Mouse (Mus musculus): ENCODE data around the gene Aqp1. TPM values are rescaled to one million over a fixed set of nuclear protein-coding genes. Genes with fewer than 3 reads are reported as not detected.

The Aqp1 gene
- total RNA-seq (2017): 131 and 152 TPM in 2 replicates

DNA sequence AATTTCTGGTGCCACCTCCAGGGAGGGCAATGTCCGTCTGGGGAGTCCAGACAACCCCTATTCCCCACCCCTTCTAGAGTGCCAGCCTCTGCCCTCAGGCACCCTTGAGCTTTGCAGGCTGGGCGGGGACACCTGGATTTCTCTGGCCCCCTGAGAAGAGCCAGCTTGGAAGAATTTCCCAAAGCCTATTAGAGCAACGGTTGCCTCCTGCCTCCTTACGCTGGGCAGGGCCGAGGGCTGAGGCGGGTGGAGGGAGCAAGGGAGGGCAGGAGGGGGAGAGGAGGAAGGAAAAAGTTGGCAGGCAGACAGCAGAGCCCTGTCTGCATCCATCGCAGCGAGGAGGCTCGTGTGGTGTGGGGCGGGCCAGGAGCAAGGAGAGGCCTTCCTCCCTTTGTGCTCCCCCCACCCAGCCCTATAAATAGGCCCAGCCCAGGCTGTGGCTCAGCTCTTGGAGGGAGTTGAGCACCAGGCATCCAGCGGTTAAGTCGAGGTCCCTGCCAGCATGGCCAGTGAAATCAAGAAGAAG is at the start of gene Aqp1:
Gene Aqp1 (plus strand): TSS at position 444 of the 526 bp plus-strand sequence.
- peak; percentile 64 for ATAC-seq (replicated peaks; ENCODE audit: low read depth, poor library complexity, severe bottlenecking)

DNA sequence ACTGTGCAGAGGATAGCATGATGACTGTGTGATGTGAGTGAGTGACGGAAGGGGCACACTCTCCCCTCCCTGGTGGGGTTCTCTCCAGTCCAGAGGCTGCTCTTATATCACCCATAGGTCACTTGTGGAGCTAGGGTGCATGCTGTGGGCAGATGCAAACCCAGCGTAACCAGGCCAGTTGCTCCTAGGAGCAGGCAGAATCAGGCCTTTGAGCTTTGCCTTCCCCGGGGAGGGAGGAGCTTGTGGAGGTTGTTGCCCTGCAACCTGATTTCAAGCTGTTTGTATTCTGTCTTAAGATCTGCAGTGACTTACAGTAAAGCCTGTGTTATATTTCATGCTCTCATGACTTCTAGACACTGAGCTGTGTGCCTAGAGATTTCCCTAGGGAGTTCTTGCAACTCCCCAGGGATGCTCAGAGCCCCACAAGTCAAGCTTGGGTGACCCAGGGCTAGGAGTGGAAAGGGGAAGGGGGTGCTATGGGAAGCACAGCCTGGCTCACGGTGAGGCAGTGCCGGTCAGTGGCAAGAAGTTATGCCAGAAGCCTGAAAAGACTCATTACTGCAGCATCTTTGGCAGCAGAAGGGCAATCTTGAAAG is 48.1 kb upstream of the Aqp1 start:
- ATAC-seq (replicated peaks; ENCODE audit: low read depth, poor library complexity, severe bottlenecking): no peak

DNA sequence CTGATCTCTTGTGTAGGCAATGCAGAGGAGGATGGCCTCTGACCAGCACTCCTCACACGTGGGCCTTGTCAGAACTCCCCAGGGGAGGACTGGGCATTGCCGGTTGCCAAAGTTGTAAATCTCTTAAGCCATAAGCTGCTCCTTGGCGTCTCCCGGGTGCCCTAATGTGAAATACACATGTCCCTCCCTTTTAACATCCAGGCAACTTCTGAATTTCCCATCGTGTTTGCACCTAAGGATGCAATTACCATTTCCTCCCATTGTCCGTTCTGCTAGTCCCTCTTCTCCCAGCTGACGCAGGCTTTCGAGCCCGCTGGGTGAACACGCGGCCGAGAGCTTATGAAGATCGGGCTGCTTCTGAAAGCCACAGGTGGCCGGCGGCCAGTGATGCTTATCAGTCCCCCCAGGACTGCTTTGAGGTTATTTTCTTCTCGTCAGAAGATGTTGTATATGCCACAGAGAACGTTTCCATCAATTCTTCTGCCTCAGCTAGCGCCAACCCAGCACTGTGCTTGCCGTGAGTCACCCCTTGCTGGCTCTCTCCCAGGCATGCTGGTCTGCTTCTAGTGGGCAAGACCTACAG is 41.6 kb upstream of the Aqp1 start:
- ATAC-seq (replicated peaks; ENCODE audit: low read depth, poor library complexity, severe bottlenecking): peak; percentile 79

DNA sequence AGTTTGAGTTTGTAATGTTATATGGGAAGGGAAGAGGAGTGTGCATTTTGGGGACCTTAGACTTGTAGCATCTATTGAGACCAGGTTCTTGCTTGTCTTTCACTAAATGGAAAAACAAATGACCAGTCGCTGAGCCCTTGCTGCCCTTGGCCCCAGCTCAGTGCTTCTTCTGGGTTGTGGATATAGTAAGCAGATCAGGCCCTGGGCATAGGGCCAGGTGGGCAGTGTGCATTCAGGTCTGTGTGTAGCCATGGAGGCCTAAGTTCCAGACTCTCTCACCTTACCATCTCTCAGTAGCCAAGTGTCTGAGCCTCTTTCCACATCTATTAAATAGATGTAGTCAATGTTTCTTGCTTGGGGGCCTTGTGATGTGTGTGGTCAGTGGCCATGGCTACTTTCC is 40.9 kb upstream of the Aqp1 start:
- ATAC-seq (replicated peaks; ENCODE audit: low read depth, poor library complexity, severe bottlenecking): no peak

DNA sequence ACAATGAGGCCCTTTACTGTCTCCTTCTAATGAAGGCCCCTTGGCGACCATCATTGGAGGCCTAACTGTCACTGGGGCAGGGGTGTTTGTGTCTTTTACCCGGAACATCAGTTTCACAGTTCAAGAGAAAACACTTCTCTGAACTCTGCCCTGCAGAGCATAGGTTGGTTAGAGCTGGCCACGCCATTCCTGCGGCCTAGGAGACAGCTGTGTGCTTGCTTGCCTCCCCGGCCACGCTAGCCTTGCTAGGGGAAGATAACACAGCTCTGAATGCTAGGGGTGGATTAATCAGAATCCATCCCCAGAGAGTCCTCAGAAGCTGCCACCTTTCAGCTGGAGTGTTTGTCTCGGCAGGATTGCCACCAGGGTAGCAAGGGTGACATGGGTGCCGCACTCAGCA is 36.8 kb upstream of the Aqp1 start:
- no peak; the same call in 1 of the 2 replicates for ATAC-seq (replicated peaks; ENCODE audit: low read depth, poor library complexity, severe bottlenecking)

DNA sequence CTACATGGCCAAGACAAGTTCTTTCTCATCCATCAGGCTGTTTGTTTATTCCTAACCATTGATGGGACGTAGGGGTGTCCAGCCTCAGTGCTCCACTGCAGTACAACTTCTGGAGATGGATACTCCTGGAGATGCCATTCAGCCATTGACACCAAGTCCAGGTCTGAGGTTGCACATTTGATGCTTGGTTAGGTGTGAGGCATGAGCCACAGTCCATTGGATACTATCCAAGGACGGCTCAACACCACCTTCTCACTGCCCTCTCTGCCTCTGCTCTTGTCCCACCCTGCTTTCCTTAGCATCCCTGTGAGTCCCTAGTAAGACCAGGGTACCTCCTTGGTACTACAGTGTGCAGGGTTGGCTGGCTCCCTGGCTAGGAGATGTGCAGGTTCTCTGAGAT is 36.3 kb upstream of the Aqp1 start:
- no peak for ATAC-seq (replicated peaks; ENCODE audit: low read depth, poor library complexity, severe bottlenecking)

DNA sequence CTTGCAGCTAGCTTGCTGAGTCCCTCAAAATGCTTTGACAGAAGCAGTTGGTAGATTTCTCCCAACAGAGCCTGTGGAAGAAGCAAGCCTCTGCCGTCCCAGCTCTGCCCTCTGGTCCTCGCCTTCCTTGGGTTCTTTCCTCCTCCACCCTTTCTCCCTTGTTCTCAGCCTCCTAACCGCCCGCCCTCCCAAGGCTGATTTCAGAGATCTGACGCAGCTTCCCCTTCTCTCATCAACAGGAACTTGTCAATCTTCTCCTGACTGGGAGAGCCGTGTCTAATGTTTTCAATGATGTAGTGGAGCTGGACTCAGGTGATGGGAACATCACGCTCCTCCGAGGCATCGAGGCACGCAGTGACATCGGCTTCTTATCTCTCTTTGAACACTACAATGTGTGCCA is 35.5 kb upstream of the Aqp1 start:
- ATAC-seq (replicated peaks; ENCODE audit: low read depth, poor library complexity, severe bottlenecking): 0 out of 2 replicates have a peak, but pooled peaks have one; percentile 27

DNA sequence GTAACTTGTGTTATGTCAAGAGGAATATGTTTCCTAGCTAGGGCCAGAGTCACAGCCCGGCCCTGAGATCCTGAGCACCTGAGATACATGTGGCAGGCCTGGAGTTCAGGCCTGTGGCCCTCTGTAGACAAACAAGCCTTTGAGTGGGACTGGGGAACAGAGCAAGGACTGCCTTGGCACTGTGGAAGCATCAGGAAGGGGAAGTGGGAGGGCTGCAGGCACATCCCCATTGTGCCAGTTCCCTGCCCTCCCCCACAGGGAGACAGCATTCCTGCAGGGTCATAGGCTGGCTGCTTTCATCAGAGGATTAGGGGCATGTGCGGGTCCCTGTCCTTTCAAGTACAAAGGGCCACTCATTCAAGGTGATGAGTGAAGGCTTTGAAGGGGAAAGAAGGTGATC is 26.1 kb upstream of the Aqp1 start:
- ATAC-seq (replicated peaks; ENCODE audit: low read depth, poor library complexity, severe bottlenecking): no peak

DNA sequence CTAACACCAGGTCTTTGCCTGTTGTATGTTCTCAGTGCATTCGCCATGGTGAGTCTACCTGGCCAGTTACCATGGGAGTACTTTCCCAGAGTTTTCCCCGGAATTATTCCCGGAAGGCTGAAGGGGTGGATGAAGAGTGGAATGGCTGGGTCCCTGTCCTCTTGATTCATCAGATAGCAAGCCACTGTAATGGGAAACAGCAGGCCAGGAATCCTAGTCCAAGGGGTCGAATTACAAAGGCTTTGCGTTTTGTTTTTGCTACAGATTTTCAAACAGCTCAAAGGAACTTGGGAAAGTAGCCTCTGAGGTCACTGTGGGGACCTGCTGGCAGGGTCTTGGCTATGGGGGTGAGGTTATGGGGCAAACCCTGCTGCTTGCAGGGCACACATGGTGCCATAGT is 24.3 kb upstream of the Aqp1 start:
- ATAC-seq (replicated peaks; ENCODE audit: low read depth, poor library complexity, severe bottlenecking): no peak

DNA sequence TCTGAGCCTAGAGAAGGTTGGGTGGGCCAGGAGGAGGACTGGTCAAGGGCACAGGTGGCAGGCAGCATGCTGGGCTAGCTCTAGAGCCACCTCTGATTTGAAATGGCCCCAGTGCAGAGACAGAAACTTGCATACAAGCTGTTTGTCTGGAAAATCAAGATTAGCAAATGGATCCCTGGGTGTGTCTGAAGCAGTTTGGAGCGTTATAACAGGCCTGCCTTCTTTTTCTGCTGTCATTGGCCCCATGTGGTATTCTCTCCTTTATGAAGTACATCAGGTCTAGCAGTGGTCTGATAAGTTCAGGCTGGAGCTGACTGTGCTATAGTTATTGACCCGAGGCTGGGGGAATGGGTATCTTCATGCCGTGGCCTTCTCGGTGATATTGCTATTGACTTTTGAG is 22.3 kb upstream of the Aqp1 start:
- ATAC-seq (replicated peaks; ENCODE audit: low read depth, poor library complexity, severe bottlenecking): peak; percentile 45; the same call in 1 of the 2 replicates

DNA sequence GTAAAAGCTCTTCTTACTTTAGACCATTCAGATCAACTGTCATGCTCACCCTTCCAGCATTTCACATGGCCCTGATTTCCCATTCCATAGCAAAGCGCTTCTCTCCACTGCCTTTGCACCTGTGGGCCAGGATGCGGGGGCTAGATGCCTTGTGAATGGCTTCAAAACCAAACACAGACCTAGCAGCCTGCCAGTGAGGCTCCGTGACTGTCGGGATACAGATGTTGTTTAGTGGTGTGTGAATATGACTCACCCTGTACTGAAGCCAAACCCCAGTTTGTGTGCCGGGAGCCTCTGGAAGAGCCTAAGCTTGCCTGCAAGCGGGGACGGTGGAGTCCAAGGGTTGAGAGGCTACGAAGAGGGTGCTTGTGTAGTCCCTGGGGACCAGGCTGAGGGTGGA is 21.6 kb upstream of the Aqp1 start:
- ATAC-seq (replicated peaks; ENCODE audit: low read depth, poor library complexity, severe bottlenecking): no peak

DNA sequence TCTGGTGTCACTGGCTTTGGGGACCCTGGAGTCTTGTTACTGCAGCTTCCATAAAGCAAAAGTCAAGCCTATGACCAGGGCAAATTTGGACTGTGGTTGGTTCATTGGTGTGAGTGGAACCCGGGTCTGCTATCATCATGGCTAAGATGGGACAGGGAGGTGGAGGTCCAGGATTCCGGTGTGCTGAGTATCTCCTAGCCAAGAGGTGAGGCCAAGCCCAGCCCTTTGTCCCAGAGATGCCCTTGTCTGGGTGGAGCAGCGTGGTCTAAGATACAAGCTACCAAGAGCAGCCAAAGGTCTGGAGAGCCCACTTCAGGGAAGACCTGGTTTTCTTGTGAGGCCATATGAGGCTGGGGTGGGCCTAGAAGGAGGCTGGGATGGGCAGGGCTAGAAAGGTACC is 17.6 kb upstream of the Aqp1 start:
- ATAC-seq (replicated peaks; ENCODE audit: low read depth, poor library complexity, severe bottlenecking): no peak

DNA sequence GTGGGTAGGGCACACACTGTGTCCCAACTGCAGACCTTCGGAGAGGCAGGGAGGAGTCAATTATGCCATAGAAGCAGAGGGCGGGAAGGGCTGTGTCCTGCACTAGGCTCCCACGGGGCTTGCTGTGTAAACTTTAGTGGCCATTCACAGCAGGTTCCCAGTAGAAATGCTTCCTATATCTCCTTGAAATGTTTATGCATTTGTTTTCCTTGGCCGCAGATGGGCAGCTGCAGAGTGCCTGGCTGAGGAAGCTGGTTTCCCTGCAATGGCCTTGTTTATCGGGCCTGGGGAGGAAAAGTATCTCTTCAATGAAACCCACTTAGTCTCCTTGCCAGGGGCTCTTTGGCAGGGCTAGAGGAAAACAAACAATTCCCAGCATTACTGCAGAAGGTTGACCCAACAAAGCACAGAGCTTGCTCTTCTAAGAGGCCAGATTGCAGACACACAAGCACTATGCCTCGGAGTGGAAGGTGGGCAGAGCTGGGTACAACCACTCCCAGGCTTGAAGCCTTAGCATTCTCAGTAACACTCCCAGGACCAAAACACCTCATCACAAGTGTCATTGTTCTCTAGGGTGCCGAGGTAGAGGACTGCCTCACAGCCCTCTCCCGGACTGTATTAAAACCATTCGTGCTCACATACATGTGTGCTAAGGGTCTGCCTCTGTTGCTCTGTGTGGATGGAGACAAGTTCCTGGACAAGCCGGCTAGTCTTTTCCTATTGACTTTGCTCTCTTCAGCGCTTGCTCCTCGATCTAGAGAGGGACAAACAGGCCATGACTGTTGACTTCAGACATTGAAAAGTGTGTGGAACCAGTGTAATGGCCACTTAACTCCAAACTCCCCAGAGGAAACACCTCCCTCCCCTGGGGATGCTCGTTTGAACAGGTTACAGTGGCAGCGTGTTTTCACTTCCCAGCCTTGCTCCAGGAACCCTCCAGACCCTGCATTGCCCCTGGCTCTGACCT is 16.4 kb upstream of the Aqp1 start:
- ATAC-seq (replicated peaks; ENCODE audit: low read depth, poor library complexity, severe bottlenecking): no peak

DNA sequence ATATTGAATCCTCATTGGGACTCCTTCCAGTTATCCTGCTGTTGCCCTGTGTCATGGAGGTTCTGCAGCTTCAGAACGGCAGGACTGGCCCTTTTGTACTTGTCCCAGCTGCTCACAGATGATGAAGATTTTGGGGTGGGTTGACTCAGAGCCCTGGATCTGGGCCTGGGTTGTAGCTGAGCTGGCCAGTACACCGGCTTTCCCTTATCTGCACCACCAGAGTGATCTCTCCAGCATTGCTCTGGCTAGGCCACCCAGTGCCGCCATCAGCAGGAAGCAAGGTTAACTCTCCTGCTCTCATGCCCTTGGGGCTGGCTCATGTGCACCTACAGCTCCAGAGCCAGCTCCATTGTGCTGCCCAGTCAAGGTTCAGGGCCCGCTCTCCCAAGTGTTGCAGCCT is 15.3 kb upstream of the Aqp1 start:
- peak; percentile 30 for ATAC-seq (replicated peaks; ENCODE audit: low read depth, poor library complexity, severe bottlenecking)

DNA sequence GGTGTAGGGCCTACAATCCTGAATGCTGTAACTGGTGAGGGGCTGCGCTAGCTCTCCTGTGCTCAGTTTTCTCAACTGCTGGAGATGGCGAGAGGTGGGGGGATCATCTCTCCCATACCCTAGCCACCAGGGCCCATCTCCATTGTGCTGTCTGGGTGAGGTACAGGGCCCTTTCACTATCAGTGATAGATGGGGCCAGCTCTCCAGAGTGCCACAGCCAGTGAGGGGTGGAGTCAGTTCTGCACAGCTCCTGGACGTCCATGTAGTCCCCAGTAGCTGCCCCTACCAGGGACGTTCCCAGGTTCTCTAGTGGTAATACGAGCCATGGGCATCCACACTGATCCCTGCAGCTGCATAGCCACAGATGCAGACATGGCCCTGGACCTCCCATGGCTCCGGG is 14.7 kb upstream of the Aqp1 start:
- no peak for ATAC-seq (replicated peaks; ENCODE audit: low read depth, poor library complexity, severe bottlenecking)

DNA sequence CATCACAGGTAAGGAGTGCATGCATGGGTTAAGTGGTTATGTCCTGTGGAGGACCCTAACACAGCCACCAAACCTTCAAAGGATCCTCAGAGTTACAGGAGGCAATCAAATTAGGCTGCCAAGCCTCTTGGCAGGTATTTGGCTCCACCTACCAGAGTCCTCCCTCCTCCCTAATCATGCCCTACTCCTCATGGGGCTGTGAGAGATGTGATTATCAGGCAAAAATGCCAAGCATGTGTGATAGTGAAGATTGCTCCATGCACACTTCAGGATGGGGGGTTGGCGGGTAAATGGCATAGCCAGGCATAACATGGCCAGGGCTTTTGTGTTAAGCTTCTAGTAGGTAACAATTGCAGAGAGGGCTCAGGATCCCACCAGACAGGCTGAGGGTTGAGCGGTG is 13.3 kb upstream of the Aqp1 start:
- no peak for ATAC-seq (replicated peaks; ENCODE audit: low read depth, poor library complexity, severe bottlenecking)

DNA sequence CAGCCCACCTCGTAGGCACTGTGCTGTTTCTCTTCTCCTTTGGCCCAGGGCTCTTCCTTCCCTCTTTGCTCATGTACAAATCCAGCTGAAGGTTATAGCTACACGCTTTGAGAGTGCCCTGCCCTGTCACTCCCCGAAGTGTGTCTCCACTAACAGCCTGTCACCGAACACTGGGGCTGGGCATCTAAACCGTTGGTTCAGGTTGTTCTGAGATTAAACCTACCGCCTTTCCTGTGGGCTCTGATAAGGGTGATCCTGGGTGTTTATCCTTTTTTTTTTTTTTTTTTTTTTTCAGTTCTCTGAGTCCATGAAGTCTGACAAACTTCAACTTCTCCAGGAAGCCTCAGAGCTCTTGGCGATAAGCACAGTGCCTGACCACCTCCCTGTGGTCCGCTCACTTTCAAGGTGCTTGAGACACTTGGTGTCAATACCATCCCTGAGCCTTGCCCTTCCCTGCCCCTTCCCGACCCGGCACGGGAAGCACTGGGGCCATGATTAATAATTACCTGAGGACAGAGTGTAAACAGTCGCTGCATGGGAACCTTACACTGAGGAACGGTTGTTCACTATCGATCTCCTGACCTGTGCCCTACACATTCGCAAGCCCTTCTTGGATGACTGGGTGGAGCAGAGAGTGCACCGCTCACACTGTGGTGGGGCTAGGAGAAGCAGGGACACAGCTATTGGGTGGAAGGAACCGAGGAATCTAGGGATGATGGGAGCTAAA is 12.2 kb upstream of the Aqp1 start:
- peak; percentile 45 for ATAC-seq (replicated peaks; ENCODE audit: low read depth, poor library complexity, severe bottlenecking)

DNA sequence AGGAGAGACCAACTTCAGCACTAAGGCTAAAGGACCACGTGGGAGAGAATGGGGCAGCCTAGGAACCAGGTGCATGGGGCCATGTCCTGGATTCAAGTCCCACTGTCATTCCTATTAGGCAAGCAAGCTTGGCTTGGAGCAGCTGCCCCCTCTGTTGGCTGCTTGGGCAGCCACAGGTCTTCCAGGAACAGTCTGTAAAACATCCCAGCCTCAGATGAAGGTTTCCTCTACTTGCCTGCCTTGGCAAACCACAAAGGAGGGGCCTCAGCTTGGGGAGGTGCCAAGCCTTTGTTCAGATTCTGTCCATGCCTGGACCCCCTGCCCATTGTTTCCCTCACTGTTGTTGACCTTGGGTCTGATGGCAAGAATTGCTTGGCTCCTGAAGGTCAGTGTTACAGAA is 11.4 kb upstream of the Aqp1 start:
- ATAC-seq (replicated peaks; ENCODE audit: low read depth, poor library complexity, severe bottlenecking): no peak

DNA sequence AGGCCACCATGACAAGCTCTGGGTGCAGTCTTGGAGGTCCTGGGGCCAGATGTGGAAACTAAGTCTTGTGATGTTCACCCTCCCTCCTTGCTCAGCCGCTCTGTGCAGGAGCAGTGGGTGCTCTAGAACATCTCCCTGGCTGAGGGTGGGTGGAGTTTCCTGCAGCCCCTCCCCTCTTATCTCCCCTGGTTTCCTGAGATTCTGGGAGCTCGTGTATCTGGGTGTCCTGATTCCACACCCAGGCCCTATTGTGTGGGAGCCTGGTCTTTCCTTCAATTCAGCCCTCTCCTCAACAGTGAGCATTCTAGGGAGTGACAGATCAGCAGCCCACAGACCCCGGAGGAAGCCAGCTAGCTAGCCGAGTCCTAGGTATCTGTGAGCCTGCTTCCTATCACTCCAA is 9.9 kb upstream of the Aqp1 start:
- ATAC-seq (replicated peaks; ENCODE audit: low read depth, poor library complexity, severe bottlenecking): peak; percentile 50

DNA sequence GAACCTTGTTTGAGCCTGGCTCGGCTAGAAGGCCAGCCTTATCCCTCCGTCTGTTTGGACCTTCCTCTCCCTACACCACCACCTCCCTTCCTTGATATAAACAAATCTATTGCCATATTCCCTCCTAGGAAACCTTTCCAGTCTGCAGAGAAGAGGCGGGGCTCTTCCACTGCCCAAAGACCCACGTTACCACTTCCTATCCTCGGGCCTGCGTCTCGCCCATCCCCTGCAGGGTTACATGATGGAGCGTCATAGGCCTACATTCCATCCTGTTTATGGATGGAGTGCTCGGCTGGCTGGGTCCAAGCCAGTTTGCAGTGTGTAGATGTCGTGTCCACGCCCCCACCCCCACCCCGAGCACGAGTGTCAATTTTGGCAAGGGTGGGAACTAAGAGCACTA is 8.9 kb upstream of the Aqp1 start:
- no peak for ATAC-seq (replicated peaks; ENCODE audit: low read depth, poor library complexity, severe bottlenecking)

All from common myeloid progenitor, adult 5-6 weeks (primary cell).